Mouse (Mus musculus) hindbrain, embryonic 16.5 days (tissue): ENCODE data around the gene Zfyve28. TPM values are rescaled to one million over a fixed set of nuclear protein-coding genes. Genes with fewer than 3 reads are reported as not detected.

Experiments
- ATAC-seq: fragments of 200-750 bp; cut with Nextera tagmentation; 2 replicates; pipeline ENCODE4 v1.8.0; 2017; ENCODE audit warnings: moderate TSS enrichment, moderate library complexity
- H3K27ac ChIP-seq: fragments of 300-500 bp; sonication (generic); 2 replicates; pipeline ENCODE4 v1.5.1; 2014; ENCODE audit warnings: low read depth, mild to moderate bottlenecking, control low read depth, low read length, moderate library complexity
- H3K27me3 ChIP-seq: fragments of 300-500 bp; sonication (generic); replicated peaks from 2 replicates; pipeline ENCODE4 v1.6.1; 2014; ENCODE audit warnings: low read length; ENCODE audit not compliant: control insufficient read depth, insufficient read depth
- H3K36me3 ChIP-seq: fragments of 300-500 bp; sonication (generic); 2 replicates; pipeline ENCODE4 v1.6.1; 2014; ENCODE audit warnings: mild to moderate bottlenecking, low read length, moderate library complexity, mixed read lengths; ENCODE audit not compliant: control insufficient read depth, insufficient read depth
- H3K4me1 ChIP-seq: fragments of 300-500 bp; sonication (generic); 2 replicates; pipeline ENCODE4 v1.6.1; 2014; ENCODE audit warnings: low read depth, low read length; ENCODE audit not compliant: control insufficient read depth, insufficient read depth
- H3K4me2 ChIP-seq: fragments of 300-500 bp; sonication (generic); 2 replicates; pipeline ENCODE4 v1.6.1; 2014; ENCODE audit warnings: mild to moderate bottlenecking, low read length, control low read depth, moderate library complexity
- H3K4me3 ChIP-seq: fragments of 300-500 bp; sonication (generic); 2 replicates; pipeline ENCODE4 v1.5.1; 2014; ENCODE audit warnings: mild to moderate bottlenecking, low read length, control low read depth, moderate library complexity
- H3K9ac ChIP-seq: fragments of 300-500 bp; sonication (generic); 2 replicates; pipeline ENCODE4 v1.6.1; 2014; ENCODE audit warnings: low read depth, mild to moderate bottlenecking, control low read depth, low read length, moderate library complexity
- H3K9me3 ChIP-seq: fragments of 300-500 bp; sonication (generic); 2 replicates; pipeline ENCODE4 v1.6.1; 2014; ENCODE audit warnings: mild to moderate bottlenecking, low read length, moderate library complexity; ENCODE audit not compliant: control insufficient read depth
- WGBS: fragments of 180-500 bp; shearing (Covaris S2); extraction: QIAGEN DNeasy Blood & Tissue Kit; methylation state at CpG from one replicate; pipeline ENCODE4 v1.1.7; 2014; 5-methylcytosine and 5-hydroxymethylcytosine counted together
- polyA plus RNA-seq: library from polyadenylated mRNA; unstranded; fragments of >200 nt; fragmentation: Nextera tagmentation; extraction: Ambion mirVana; gene quantifications from 2 replicates; pipeline ENCODE4 v1.2.1, GENCODE M21; 2015

Zfyve28 gene
- polyA plus RNA-seq, 1 experiment from 2014 or later = 4.6 TPM

- Histone ChIP-seq H3K9me3 (no peaks in the 10 kb centered on the region), H3K27ac (no peak overlapping the region), H3K4me2 (no peak overlapping the region), H3K36me3 (no peaks in the 10 kb centered on the region), H3K4me3 (no peak overlapping the region), H3K4me1 (no peaks in the 10 kb centered on the region), H3K27me3 (no peaks in the 10 kb centered on the region), H3K9ac (no peak overlapping the region)
- WGBS = 94% methylated on average over 3 of the region's 3 CpGs
- no peak for ATAC-seq
Measured at GRCm38 (mm10) chr5:34147554-34147953, 140.7 kb downstream of the Zfyve28 start.

Other genes with a start within 250 kb of the Zfyve28 start
- gene Poln, start 119.0 kb downstream of the Zfyve28 start, polyA plus RNA-seq = 0.20 and 0.52 TPM in 2 replicates
- 13.8 and 14.2 TPM in 2 replicates for gene Haus3, start 118.9 kb downstream of the Zfyve28 start, polyA plus RNA-seq
- 31.0 and 33.9 TPM in 2 replicates for gene Mxd4, start 100.7 kb downstream of the Zfyve28 start, polyA plus RNA-seq
- 0.19 TPM in 1 of 2 replicates, not detected in the other for gene Cfap99, start 151 bp upstream of the Zfyve28 start, polyA plus RNA-seq
- 132 and 139 TPM in 2 replicates for gene Rnf4, start 47.8 kb upstream of the Zfyve28 start, polyA plus RNA-seq
- gene Fam193a, start 81.5 kb upstream of the Zfyve28 start, polyA plus RNA-seq = 13.4 and 14.8 TPM in 2 replicates
- gene Tnip2, start 225.5 kb upstream of the Zfyve28 start, polyA plus RNA-seq = 15.1 and 15.4 TPM in 2 replicates
- gene Sh3bp2, start 237.4 kb upstream of the Zfyve28 start, polyA plus RNA-seq = 17.1 and 25.5 TPM in 2 replicates